8 mouse cellular contexts compared by ENCODE assay signal in the genomic region with DNA sequence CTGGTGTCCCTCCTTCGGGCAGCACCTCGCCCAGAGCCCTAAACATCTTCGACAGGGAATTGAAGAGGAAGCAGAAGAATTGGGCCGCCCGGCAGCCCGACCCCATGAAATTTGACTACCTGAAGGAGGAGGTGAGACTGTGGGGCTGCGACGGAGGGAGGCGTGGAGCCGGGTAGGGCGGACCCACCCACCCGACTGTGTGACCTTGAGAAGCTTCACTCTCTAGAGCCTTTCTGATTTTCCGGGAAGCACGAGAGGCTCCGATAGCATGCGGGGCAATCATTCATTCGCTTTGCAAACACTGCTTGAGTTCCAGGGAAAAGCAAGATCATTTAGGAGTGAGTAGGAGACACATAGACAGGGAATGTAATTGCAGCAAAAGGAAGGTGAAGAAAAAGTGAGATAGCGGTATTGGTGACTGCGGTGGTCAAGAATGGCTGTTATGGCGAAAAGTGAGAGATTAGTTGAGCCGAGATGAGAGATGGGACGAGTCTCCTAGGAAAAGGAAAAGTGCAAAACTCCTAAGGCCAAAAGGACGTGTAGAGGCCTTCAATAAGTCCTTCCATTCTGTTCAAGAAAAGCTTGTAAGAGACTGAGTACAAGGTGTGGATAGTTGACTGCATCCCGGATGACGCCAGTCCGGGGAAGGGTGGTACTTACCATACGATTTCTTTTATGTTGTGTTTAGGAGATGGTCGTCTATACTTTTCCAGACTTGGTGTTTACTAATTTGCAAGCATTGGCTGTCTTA. TPM values are rescaled to one million over a fixed set of nuclear protein-coding genes. Genes with fewer than 3 reads are reported as not detected.
DNase-seq lines count a peak whose midpoint lies in the region; ATAC-seq and TF ChIP-seq lines count a peak whose summit lies in the region.

No protein-coding gene starts in this region.

- peak; percentile 63 for ATAC-seq in inflammation-experienced regulatory T-cells, adult 6 months
- peak; percentile 90 for ATAC-seq in midbrain, embryonic 13.5 days

- dilution Hi-C loops in CH12.LX (cut with MboI; ENCODE audit: extremely low pct_ligation_motif_present, extremely low pct_unique_long_range_greater_than_20kb, low sequenced_read_pairs) = no loop called here

- TF ChIP-seq RAD21 in CH12.LX (IDR thresholded peaks at IDR 0.05; ENCODE audit: low read depth, low read length) = no peak

- H3K4me1 ChIP-seq in heart, embryonic 10.5 days = peaks cover 8% of the 10 kb centered on the region; the same call in 1 of the 2 replicates
- peaks cover 3 to 34% of the 10 kb centered on the region in 2 experiments; a peak in 3 of 4 replicates for H3K4me1 ChIP-seq in CH12.LX (ENCODE audit: control insufficient read depth in 1 of 2, insufficient read depth in 2 of 2)
- H3K4me1 ChIP-seq in embryonic facial prominence, embryonic 10.5 days = peaks cover 17% of the 10 kb centered on the region
- H3K4me1 ChIP-seq in midbrain, embryonic 13.5 days (replicated peaks) = peaks cover 24% of the 10 kb centered on the region

- DNase-seq in heart, embryonic 10.5 days (ENCODE audit: low spot score) = no peak
- DNase-seq in heart, postnatal 4 days = no peak
- peak; percentile 68 for DNase-seq in CH12.LX (ENCODE audit: extremely low read depth)
- DNase-seq in embryonic facial prominence, embryonic 10.5 days (ENCODE audit: low spot score) = no peak
- DNase-seq in adrenal gland, postnatal 10 days = no peak
- DNase-seq in gastrocnemius, adult 18-20 months (ENCODE audit: low spot score) = no peak

- H3K27me3 ChIP-seq in heart, embryonic 10.5 days (ENCODE audit: insufficient read depth, poor library complexity, severe bottlenecking) = no peaks in the 10 kb centered on the region
- H3K27me3 ChIP-seq in CH12.LX (replicated peaks) = no peaks in the 10 kb centered on the region
- no peaks in the 10 kb centered on the region for H3K27me3 ChIP-seq in embryonic facial prominence, embryonic 10.5 days (replicated peaks; ENCODE audit: low read depth, poor library complexity, severe bottlenecking)
- H3K27me3 ChIP-seq in midbrain, embryonic 13.5 days = no peaks in the 10 kb centered on the region

- no peaks in the 10 kb centered on the region for H3K9me3 ChIP-seq in heart, embryonic 10.5 days
- no peaks in the 10 kb centered on the region for H3K9me3 ChIP-seq in CH12.LX (replicated peaks; ENCODE audit: low read length)
- no peaks in the 10 kb centered on the region for H3K9me3 ChIP-seq in embryonic facial prominence, embryonic 10.5 days
- H3K9me3 ChIP-seq in midbrain, embryonic 13.5 days = no peaks in the 10 kb centered on the region

- peaks cover 25% of the 10 kb centered on the region for H3K36me3 ChIP-seq in heart, embryonic 10.5 days
- peaks cover 12 to 27% of the 10 kb centered on the region in 2 experiments for H3K36me3 ChIP-seq in CH12.LX (replicated peaks in 1 of 2; ENCODE audit: control insufficient read depth in 1 of 2, insufficient read depth in 1 of 2, low read length in 1 of 2)
- peaks cover 31% of the 10 kb centered on the region for H3K36me3 ChIP-seq in embryonic facial prominence, embryonic 10.5 days (replicated peaks)
- H3K36me3 ChIP-seq in midbrain, embryonic 13.5 days = peaks cover 13% of the 10 kb centered on the region

- no peak for TF ChIP-seq POLR2A in CH12.LX (IDR thresholded peaks at IDR 0.05; ENCODE audit: low read depth, low read length)

- in situ Hi-C loops in CH12.LX (cut with MboI; ENCODE audit: low pct_ligation_motif_present, low pct_unique_long_range_greater_than_20kb, low sequenced_read_pairs) = no loop called here

- H3K27ac ChIP-seq in heart, embryonic 10.5 days = peak overlapping the region; percentile 90
- peak overlapping the region; percentile 62 for H3K27ac ChIP-seq in CH12.LX (ENCODE audit: insufficient read depth, low read depth)
- H3K27ac ChIP-seq in embryonic facial prominence, embryonic 10.5 days (replicated peaks) = peak overlapping the region; percentile 91
- H3K27ac ChIP-seq in midbrain, embryonic 13.5 days = peak overlapping the region; percentile 78; the same call in 1 of the 2 replicates

- TF ChIP-seq EP300 in CH12.LX (IDR thresholded peaks at IDR 0.05; ENCODE audit: low read length) = no peak

- no peak for TF ChIP-seq CTCF in CH12.LX (conservative IDR thresholded peaks at IDR 0.05 in 1 of 2, IDR thresholded peaks at IDR 0.05 in 1 of 2; ENCODE audit: low read depth in 2 of 2, low read length in 2 of 2)

- peak overlapping the region; percentile 89 for H3K4me3 ChIP-seq in heart, embryonic 10.5 days
- H3K4me3 ChIP-seq in CH12.LX (replicated peaks in 1 of 3; ENCODE audit: low read depth in 2 of 3, low read length in 2 of 3, poor library complexity in 1 of 3) = peak overlapping the region; percentile 83 to 100 (median 95)
- peak overlapping the region; percentile 90 for H3K4me3 ChIP-seq in embryonic facial prominence, embryonic 10.5 days
- peak overlapping the region; percentile 90 for H3K4me3 ChIP-seq in midbrain, embryonic 13.5 days (replicated peaks)

- WGBS in heart, embryonic 10.5 days = 8% methylated on average over 28 of the region's 28 CpGs
- 10% methylated on average over 28 of the region's 28 CpGs for WGBS in embryonic facial prominence, embryonic 10.5 days
- WGBS in midbrain, embryonic 13.5 days = 8% methylated on average over 28 of the region's 28 CpGs

- H3K4me2 ChIP-seq in CH12.LX (ENCODE audit: insufficient read depth, low read depth, poor library complexity, severe bottlenecking) = peak overlapping the region; percentile 90
- peak overlapping the region; percentile 85 for H3K4me2 ChIP-seq in midbrain, embryonic 13.5 days (replicated peaks)

- H3K79me2 ChIP-seq in CH12.LX (replicated peaks; ENCODE audit: control insufficient read depth, extremely low read depth, insufficient read depth, poor library complexity, severe bottlenecking) = peaks cover 42% of the 10 kb centered on the region

- H3K9ac ChIP-seq in CH12.LX (ENCODE audit: insufficient read depth, low read depth) = peak overlapping the region; percentile 53
- peak overlapping the region; percentile 81 for H3K9ac ChIP-seq in midbrain, embryonic 13.5 days (replicated peaks)

TF ChIP-seq in CH12.LX, 34 proteins besides CTCF, POLR2A, EP300 and RAD21:
- TF ChIP-seq SIN3A (IDR thresholded peaks at IDR 0.05; ENCODE audit: low read length) (peak; percentile 61; the same call in 1 of the 2 replicates), MXI1 (IDR thresholded peaks at IDR 0.05; ENCODE audit: low read depth, low read length) (peak; percentile 40; the same call in 1 of the 2 replicates), BHLHE40 (IDR thresholded peaks at IDR 0.05; ENCODE audit: low read depth, low read length) (0 out of 2 replicates have a peak, but pooled peaks have one; percentile 25), GABPA (IDR thresholded peaks at IDR 0.05; ENCODE audit: insufficient replicate concordance, low read depth, low read length) (no peak)

RNA-seq across cellular contexts. Expression of a gene that starts 0.5 kb away (rescaled TPM):
- polyA plus RNA-seq in heart, embryonic 10.5 days (2016; fragmentation: Nextera tagmentation; extraction: Ambion mirVana) = 31.3 and 36.5 TPM in 2 replicates
- total RNA-seq in heart, postnatal 4 days (2021) = 10 to 100 TPM; 32.7 to 37.4 TPM
- total RNA-seq in CH12.LX (2012; rRNA removed) (19.3 and 26.4 TPM in 2 replicates), CH12.LX (2014; rRNA removed) (39.5 and 40.5 TPM in 2 replicates)
- 21.1 and 23.3 TPM in 2 replicates for polyA plus RNA-seq in CH12.LX (2012; ENCODE audit: insufficient read length, low read depth)
- polyA plus RNA-seq in embryonic facial prominence, embryonic 10.5 days (2016; fragmentation: Nextera tagmentation; extraction: Ambion mirVana) = 26.7 and 28.7 TPM in 2 replicates
- 10 to 100 TPM; 14.3 to 20.1 (median 17.2) TPM for polyA plus RNA-seq in inflammation-experienced regulatory T-cells, adult 6 months (2017; shearing (Covaris generic))
- polyA plus RNA-seq in midbrain, embryonic 13.5 days (2015; fragmentation: Nextera tagmentation; extraction: Ambion mirVana) = 39.5 and 41.5 TPM in 2 replicates
- total RNA-seq in adrenal gland, postnatal 10 days (2021) = 10 to 100 TPM; 20.4 to 28.6 TPM
- total RNA-seq in gastrocnemius, adult 18-20 months (2021) = 10 to 100 TPM; 40.5 to 44.2 TPM

RNA-seq across cellular contexts. Expression of a gene that starts 0.6 kb away (rescaled TPM):
- 19.4 and 23.5 TPM in 2 replicates for polyA plus RNA-seq in heart, embryonic 10.5 days (2016; fragmentation: Nextera tagmentation; extraction: Ambion mirVana)
- total RNA-seq in heart, postnatal 4 days (2021) = 10 to 100 TPM; 16.0 to 17.7 TPM
- total RNA-seq in CH12.LX (2012; rRNA removed) = 27.3 and 30.8 TPM in 2 replicates
- total RNA-seq in CH12.LX (2014; rRNA removed) = 41.8 and 50.0 TPM in 2 replicates
- polyA plus RNA-seq in CH12.LX (2012; ENCODE audit: insufficient read length, low read depth) = 72.7 and 73.2 TPM in 2 replicates
- 29.8 and 33.2 TPM in 2 replicates for polyA plus RNA-seq in embryonic facial prominence, embryonic 10.5 days (2016; fragmentation: Nextera tagmentation; extraction: Ambion mirVana)
- polyA plus RNA-seq in inflammation-experienced regulatory T-cells, adult 6 months (2017; shearing (Covaris generic)) = 10 to 100 TPM; 25.4 to 33.2 (median 30.9) TPM
- polyA plus RNA-seq in midbrain, embryonic 13.5 days (2015; fragmentation: Nextera tagmentation; extraction: Ambion mirVana) = 21.5 and 23.4 TPM in 2 replicates
- total RNA-seq in adrenal gland, postnatal 10 days (2021) = 10 to 100 TPM; 21.0 to 21.8 TPM
- total RNA-seq in gastrocnemius, adult 18-20 months (2021) = 10 to 100 TPM; 11.9 TPM

RNA-seq across cellular contexts. Expression of a gene that starts 19.1 kb away (rescaled TPM):
- polyA plus RNA-seq in heart, embryonic 10.5 days (2016; fragmentation: Nextera tagmentation; extraction: Ambion mirVana) = not detected in 2 replicates
- not detected for total RNA-seq in heart, postnatal 4 days (2021)
- total RNA-seq in CH12.LX (2012; rRNA removed) (not detected in 2 replicates), CH12.LX (2014; rRNA removed) (not detected in 2 replicates)
- polyA plus RNA-seq in CH12.LX (2012; ENCODE audit: insufficient read length, low read depth) = not detected in 2 replicates
- polyA plus RNA-seq in embryonic facial prominence, embryonic 10.5 days (2016; fragmentation: Nextera tagmentation; extraction: Ambion mirVana) = not detected in 2 replicates
- not detected for polyA plus RNA-seq in inflammation-experienced regulatory T-cells, adult 6 months (2017; shearing (Covaris generic))
- polyA plus RNA-seq in midbrain, embryonic 13.5 days (2015; fragmentation: Nextera tagmentation; extraction: Ambion mirVana) = not detected in 2 replicates
- total RNA-seq in adrenal gland, postnatal 10 days (2021) = not detected
- not detected for total RNA-seq in gastrocnemius, adult 18-20 months (2021)
